Mouse (Mus musculus) gastrocnemius, postnatal 14 days (tissue): Measurements from ENCODE around the gene Taar8a. TPM values are rescaled to one million over a fixed set of nuclear protein-coding genes. Genes with fewer than 3 reads are reported as not detected.
A peak's percentile ranks its signal among the peaks of the same experiment; 100 is the strongest.
"Not testable (repeated sequence)": the region's sequence is repeated elsewhere in the genome, so short reads cannot be mapped to it uniquely, and the experiment has no call there.

Experiments used
- DNase-seq: peaks from one replicate; pipeline ENCODE4 v3.0.0; 2021; ENCODE audit warnings: mixed read lengths
- intact Hi-C: fragments of 180-260 bp; cut with DNase I; formaldehyde crosslinking; loops from one replicate; pipeline ENCODE4 v1.15.1; 2025; ENCODE audit warnings: low total_unique reads
- long read RNA-seq, 2 experiments: library from polyadenylated mRNA; stranded (forward); transcript quantifications; one replicate each; pipeline ENCODE4 v2.0.0; 2021
- total RNA-seq, 2 experiments: library from RNA; stranded (reverse); gene quantifications; 2 replicates each; pipeline ENCODE4 v1.2.3; 2021

The Taar8a gene
- not detected for total RNA-seq
- long read RNA-seq, experiment 1: 0 reads
- long read RNA-seq, experiment 2: 0 reads

DNA sequence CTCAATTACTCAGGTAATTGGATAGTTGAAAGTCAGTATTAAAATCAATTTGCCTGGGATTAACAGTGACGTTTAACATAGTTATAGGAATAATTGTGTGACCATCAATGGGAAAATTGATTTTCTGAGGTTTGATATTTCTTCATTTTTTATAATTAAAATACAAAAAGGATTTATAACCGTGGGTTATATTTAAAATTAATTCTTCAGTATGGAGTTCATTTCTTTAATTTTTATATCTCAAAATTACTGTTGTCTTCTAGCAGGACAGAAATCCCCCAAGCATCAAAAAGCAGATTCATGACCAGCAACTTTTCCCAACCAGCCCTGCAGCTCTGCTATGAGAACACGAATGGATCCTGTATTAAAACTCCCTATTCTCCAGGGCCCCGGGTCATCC lies at the start of gene Taar8a:
Taar8a (plus strand) TSS at position 301 of the 400 bp plus-strand sequence.
- DNase-seq, intact Hi-C loops: not testable (repeated sequence)

DNA sequence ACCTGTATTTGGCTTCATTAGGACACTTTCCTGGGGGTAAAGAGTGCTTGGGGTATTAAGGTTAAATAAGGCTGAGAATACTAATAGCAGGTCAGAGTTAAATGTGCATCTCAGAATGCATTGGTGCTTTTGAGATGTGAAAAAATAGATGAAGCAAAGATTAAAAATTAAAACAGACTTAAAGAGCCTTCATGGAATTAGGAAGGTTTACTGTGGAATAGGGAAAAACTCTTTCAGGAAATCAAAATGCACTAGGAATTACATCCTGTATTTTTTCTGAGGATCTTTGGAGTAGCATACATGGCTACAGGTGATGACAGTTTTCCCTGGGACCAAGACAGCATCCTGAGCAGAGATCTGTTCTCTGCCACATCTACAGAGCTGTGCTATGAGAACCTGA lies 49.4 kb upstream of the Taar8a start, which contains the start of gene Taar7d:
Taar7d (plus strand) TSS at position 301 of the 400 bp plus-strand sequence.
- no peak for DNase-seq
- intact Hi-C loops: no loop called here

DNA sequence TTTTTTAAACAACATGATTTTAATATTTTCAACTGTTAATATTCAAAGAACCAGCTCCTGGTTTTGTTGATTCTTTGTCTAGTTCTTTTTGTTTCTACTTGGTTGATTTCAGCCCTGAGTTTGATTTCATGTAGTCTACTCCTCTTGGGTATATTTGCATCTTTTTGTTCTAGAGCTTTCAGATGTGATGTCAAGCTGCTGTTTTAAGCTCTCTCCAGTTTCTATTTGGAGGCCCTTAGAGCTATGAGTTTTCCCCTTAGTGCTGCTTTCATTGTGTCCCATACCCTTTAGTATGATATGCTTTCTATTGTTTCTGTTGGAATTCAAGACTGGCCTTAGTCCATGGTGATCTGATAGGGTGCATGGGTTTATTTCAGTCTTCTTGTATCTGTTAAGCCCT lies 45.0 kb upstream of the Taar8a start:
- intact Hi-C loops: no loop called here
- no peak for DNase-seq

DNA sequence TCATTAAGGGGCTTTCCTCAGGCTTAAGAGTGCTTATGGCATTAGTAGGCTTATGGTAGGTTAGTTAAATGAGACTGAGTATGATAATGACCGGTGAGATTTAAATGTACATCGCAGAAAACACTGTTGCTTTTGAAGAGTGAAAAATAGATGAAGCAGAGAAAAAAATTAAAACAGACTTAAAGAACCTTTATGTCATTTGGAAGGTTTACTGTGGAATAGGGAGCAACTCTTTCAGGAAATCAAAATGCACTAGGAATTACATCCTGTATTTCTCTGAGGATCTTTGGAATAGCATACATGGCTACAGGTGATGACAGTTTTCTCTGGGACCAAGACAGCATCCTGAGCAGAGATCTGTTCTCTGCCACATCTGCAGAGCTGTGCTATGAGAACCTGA lies 39.0 kb upstream of the Taar8a start, which contains the start of gene Taar7e:
Taar7e (plus strand) TSS at position 301 of the 400 bp plus-strand sequence.
- DNase-seq: no peak
- intact Hi-C loops: no loop called here

DNA sequence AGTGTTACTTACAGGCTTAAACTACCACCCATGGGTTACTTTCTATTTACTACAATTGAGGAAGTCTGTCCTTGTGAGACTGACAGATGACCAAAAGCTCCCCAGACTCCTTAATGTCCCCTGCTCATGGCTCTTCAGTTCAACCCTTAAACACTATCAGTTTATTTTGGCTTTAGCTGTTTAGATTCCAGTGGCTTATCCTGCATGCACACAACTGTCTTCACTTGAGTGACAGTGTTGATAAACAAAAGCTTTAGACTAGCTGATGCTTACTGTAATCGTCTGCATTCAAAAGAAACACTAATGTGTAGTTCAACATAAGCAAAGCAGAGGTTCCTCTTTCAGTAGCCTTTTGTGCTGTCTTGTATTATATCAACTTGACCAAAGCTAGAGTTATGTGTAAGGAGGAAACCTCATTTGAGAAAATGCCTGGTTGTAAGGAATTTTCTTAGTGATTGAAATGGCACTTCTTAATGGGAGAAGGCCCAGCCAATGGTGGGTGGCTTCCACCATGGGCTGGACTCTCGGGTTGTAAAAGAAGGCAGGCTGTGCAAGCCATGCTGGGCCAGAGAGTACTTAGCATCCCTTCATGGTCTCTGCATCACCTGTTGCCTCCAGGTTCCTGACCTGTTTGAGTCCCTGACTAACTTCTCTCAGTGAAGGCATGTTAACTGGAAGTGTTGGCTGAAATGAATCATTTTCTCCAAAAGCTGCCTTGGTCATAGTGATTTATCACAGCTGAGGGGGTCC lies 36.0 kb upstream of the Taar8a start:
- intact Hi-C loops: no loop called here
- DNase-seq: no peak

DNA sequence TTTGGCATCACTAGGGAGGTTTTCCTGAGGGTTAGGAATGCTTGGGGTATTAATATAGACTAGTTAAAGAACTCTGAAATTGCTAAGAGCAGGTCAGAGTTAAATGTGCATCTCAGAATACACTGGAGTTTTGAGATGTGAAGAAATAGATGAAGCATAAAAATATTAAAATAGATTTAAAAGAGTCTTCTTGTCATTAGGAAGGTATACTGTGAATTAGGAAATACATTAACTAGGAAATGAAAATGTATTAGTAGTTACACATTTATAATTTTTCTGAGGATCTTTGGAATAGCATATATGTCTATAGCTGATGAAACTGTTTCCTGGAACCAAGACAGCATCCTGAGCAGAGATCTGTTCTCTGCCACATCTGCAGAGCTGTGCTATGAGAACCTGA lies 27.1 kb upstream of the Taar8a start, which contains the start of gene Taar7f:
Taar7f (plus strand) TSS at position 301 of the 400 bp plus-strand sequence.
- DNase-seq: no peak
- intact Hi-C loops: no loop called here

DNA sequence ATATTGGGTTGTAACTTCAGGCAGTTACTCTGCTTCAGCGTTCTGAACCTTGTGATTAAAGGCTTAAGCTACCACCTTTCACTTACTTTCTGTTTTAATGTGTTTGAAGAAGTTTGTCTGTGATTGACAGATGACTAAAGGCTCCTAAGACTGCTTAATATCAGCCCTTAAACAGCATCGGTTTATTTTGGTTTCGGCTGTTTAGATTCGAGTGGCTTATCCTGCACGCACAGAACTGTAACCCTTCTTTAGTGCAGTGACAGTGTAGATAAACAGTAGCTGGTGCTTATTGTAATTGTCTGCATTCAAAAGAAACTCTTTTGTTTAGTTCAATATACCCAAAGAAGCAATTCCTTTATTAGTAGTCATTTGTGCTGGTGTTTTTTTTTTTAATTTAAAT lies 24.3 kb upstream of the Taar8a start:
- intact Hi-C loops: no loop called here
- DNase-seq: no peak

DNA sequence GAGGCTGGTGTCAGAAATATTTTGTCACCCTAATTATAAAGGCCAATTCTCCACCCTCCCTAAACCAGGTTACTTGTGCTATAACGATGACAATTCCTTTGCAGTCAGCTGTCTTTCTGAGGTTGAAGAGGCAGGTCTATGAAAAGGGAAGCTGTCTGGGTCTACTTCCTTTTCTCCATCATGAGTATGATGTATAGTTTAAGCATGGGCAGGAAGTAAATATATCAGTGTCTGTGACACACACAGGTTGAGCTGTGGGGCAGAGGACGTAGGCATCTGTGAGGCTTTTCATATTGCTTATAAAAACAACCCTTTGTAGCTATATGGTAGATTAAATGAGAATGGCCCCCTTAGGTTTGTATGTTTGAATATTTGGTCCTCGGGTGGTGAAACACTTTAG lies 17.3 kb upstream of the Taar8a start:
- intact Hi-C loops: no loop called here
- no peak for DNase-seq

DNA sequence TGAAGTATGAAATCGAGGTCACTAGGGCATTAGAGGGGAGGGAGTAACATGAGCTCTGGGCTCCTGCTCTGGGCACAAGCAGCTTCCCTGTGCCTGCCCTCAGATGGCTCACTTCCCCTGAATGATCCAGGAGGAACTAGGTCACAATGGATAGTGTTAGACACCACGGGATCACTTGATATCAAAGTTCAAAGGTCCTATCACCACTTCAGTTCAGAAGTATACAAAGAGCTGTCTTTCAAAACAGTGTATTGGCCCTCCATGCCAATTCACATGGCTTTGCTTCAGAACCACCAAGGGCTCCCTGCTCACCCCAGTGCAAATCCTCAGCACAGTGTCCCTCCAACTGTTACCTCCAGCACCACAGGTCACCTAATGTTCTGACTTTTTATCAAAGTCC lies 1.5 kb upstream of the Taar8a start:
- intact Hi-C loops, DNase-seq: not testable (repeated sequence)

DNA sequence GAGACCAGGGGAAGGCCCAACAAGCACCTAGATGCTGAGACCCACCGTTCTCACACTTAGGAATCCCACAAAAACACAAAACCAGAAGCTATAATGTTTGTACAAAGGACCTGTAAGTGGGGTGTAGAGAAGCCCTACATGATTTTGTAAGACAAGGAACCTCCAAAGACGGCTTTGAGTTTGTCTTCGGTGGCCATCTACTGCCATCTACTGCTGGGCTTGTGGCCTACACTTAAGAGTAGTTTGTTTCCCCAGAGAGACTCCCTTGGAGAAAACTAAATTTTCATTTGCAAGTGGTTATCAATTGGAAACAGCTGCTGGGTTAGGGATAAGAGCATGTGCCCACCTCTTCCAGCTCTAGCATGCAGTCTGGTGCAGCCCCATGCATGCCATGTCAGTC lies 3.9 kb downstream of the Taar8a start:
- intact Hi-C loops: loop anchor here (5.0 to 10.0 kb wide), 2 partner anchors 105 to 263 kb away; partner anchors contain the start of gene Taar5
- DNase-seq: peak; percentile 6

DNA sequence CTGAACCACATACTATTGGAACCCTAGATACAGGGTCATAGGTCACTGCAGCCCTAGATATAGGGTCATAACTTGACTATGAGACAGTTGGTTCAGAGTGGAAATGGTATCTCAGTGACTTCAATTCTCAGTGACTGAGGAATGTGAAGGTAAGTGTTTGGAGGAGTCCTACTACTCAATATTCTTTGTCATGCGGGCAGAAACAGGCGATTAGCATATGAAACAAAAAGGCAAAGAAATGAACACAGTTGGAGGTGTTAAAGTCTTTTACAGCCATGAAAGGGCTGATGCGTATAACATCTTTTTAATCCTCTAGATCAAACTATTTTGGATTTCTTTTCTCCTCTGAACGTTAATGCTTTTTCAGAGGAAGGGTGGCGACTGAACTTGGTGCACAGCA lies 9.6 kb downstream of the Taar8a start:
- no peak for DNase-seq
- intact Hi-C loops: loop anchor here (10.0 kb wide), 1 partner anchor 111 kb away; the partner anchor contains the start of gene Taar5

DNA sequence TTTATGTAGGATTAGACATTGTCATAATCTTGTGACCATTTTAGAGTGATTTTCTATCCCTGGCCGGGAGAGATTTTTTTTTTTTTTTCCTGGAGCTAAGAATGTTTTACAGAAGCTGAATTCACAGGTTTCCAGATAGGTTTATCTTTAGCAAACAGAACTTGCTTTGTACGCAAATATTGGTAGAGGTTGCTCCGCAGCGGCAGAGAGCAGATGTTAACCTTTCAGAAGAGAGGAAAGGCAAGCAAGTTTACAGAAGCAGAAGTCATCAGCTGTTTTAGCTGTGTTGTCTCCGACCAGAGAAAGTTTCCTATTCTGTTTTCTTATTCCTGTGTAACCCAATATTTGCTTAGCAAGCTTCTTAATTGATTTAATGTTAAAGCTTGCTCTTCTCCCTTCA lies 10.3 kb downstream of the Taar8a start:
- DNase-seq: no peak
- intact Hi-C loops: loop anchor here (10.0 kb wide), 1 partner anchor 112 kb away; the partner anchor contains the start of gene Taar5

DNA sequence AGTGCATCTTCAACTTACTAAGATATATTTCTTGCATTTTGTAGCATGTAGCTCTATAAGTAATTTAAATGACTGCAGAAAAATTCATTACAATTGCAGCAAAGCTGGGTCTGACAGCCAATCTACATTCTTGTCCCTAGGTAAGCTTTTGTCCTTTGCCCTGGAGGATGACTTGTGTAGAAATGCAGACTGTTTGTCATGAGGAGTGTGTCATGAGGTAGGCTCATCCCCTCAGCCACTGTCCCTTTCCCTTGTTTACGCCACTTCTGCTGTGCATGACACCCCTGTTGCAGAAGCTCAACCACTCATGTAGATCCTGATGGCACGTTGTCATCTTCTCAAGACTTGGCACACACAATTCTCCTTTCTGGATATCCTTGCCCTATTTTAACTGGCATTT lies 10.9 kb downstream of the Taar8a start:
- no peak for DNase-seq
- intact Hi-C loops: loop anchor here (10.0 kb wide), 1 partner anchor 112 kb away; the partner anchor contains the start of gene Taar5

DNA sequence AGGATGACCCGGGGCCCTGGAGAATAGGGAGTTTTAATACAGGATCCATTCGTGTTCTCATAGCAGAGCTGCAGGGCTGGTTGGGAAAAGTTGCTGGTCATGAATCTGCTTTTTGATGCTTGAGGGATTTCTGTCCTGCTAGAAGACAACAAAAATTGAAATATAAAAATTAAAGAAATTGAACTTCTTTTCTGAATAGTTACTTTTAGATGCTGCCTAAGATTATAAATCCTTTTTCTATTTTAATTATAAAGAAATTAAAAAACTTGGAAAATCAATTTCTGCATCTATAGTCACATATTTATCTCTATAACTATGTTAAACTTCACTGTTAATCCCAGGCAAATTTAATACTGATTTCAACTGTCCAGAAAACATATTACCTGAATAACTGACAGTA lies 15.9 kb downstream of the Taar8a start, which contains the start of gene Taar8b:
Taar8b (minus strand) TSS at position 101 of the 400 bp plus-strand sequence.
- DNase-seq: no peak
- intact Hi-C loops: no loop called here

DNA sequence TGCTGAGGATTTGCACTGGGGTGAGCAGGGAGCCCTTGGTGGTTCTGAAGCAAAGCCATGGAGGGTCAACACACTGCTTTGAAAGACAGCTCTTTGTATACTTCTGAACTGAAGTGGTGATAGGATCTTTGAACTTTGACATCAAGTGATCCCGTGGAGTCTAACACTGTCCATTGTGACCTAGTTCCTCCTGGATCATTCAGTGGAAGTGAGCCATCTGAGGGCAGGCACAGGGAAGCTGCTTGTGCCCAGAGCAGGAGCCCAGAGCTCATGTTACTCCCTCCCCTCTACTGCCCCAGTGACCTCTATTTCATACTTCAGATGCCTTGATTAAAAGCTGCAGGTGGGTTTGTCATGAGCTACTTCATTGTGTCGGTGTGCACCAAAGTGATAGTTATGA lies 20.7 kb downstream of the Taar8a start:
- intact Hi-C loops, DNase-seq: not testable (repeated sequence)

DNA sequence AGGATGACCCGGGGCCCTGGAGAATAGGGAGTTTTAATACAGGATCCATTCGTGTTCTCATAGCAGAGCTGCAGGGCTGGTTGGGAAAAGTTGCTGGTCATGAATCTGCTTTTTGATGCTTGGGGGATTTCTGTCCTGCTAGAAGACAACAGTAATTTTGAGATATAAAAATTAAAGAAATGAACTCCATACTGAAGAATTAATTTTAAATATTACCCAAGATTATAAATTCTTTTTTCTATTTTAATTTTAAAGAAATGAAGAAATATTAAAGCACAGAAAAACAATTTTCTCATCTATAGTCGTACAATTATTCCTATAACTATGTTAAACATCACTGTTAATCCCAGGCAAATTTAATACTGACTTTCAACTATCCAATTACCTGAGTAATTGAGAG lies 25.5 kb downstream of the Taar8a start, which contains the start of gene Taar8c:
Taar8c (minus strand) TSS at position 101 of the 400 bp plus-strand sequence.
- intact Hi-C loops, DNase-seq: not testable (repeated sequence)

DNA sequence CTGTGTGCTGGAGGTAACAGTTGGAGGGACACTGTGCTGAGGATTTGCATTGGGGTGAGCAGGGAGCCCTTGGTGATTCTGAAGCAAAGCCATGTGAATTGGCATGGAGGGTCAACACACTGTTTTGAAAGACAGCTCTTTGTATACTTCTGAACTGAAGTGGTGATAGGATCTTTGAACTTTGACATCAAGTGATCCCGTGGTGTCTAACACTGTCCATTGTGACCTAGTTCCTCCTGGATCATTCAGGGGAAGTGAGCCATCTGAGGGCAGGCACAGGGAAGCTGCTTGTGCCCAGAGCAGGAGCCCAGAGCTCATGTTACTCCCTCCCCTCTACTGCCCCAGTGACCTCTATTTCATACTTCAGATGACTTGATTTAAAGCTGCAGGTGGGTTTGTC lies 27.0 kb downstream of the Taar8a start:
- not testable (repeated sequence) for DNase-seq

DNA sequence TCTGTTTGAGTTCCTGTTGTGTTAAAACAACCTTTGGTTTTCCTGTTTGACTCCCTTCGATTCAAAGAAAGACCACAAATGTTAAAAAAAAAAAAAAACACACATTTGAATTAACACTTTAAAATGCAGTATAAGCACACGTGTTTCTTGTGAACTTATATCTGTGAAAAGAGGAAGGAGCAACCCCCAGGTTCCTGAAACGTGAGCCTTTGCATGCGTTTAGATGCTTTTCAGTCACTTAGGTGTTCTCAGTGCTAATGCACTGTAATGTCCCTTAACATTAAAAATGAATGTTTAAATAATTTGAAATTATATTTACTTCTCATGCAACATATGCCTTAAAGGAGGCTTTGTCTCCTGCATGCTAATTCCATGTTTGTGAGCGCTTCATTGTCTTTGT lies 31.4 kb downstream of the Taar8a start:
- no peak for DNase-seq
- intact Hi-C loops: no loop called here

More for the DNA sequence above, 27.0 kb downstream of the Taar8a start:
- intact Hi-C loops: not testable (repeated sequence)

DNA sequence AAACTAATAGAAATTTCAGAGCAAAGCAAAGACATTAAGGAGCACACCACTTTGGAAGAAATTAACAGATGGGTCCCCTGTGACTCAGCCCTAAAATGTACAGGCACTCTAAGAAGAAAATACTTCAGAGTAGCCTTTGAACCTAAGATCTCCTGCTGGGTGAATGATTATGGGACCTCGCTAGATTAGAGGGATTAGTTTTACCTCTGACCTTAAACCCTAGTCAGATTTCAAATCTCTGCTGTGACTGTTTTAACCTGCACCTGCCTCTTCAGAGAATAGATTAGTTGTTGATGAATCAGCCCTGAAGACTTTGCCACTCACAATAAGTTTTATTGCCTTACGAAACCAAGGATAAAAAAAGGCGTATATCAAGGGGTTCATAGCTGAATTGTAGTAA lies 31.9 kb downstream of the Taar8a start:
- intact Hi-C loops: no loop called here
- DNase-seq: no peak

DNA sequence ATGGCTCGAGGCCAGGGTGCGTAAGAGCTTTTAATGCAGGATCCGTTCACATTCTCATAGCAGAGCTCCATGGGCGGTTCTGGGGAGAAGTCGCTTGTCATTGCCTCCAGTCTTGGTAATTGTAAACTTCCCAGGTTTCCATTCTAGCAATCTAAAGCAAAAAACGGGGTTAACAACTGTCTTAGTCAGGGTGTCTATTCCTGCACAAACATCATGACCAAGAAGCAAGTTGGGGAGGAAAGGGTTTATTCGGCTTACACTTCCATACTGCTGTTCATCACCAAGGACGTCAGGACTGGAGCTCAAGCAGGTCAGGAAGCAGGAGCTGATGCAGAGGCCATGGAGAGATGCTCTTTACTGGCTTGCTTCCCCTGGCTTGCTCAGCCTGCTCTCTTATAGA lies 33.1 kb downstream of the Taar8a start, which contains the start of gene Taar9:
Taar9 (minus strand) TSS at position 101 of the 400 bp plus-strand sequence.
- intact Hi-C loops, DNase-seq: not testable (repeated sequence)
